Mouse (Mus musculus): Measurements from ENCODE around the gene Daam1.

The Daam1 gene

DNA sequence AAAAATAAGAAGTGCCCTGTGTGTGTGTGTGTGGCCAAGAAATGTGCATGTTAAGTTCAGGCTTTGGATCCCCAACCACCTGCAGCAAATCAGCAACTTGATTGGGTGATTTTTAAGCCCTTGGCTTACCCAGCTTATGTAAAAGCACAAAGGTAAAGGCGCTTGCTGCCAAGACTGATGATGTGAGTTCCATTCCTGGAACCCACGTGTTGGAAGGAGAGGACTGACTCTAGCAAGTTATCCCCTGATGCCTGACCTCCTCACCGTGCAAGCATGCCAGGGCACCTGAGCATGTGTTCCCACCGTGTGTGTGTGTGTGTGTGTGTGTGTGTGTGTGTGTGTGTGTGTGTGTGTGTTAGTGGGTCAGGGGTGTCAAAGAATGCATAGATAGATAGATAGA, 166.5 kb downstream of the Daam1 start:
- DNase-seq (ENCODE audit: low read depth, low spot score): no peak

DNA sequence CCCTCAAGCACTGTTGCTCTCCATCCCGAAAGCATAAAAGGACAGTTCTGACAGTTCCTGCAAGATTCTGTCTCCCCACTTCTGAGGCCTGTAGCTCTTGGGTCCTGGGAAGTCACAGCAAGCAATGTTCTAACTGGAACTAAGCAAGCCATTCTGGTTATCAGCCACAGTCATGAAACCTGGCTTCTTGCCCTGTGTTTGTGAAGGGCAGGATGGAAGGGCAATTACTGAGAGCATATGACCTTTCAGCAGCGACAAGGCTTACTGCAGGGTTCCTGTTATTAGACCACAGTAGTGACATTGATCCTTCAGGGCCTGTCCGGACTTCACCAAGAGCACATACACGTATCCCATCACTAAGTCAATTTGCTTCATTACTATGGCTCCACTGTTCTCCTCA, 167.8 kb downstream of the Daam1 start:
- no peak for DNase-seq (ENCODE audit: low read depth, low spot score)

DNA sequence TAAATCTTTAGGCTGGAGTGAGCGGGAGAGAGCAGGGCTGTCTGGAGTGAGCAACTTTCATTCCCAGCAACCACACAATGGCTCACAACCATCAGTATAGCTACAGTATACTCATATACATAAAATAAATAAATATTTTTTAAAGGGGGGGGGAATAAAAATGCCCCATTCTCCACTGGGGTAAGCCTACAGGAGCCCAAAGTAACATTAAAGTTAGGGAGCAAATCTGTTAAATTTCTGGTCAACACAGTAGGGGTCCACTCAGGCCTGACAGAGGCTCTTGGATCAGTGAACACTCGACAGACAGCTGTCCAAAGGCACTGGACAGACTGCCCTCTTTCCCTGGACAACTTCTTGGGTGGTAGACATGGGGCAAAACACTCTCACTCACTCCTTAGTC, 168.8 kb downstream of the Daam1 start:
- no peak for DNase-seq (ENCODE audit: low read depth, low spot score)

DNA sequence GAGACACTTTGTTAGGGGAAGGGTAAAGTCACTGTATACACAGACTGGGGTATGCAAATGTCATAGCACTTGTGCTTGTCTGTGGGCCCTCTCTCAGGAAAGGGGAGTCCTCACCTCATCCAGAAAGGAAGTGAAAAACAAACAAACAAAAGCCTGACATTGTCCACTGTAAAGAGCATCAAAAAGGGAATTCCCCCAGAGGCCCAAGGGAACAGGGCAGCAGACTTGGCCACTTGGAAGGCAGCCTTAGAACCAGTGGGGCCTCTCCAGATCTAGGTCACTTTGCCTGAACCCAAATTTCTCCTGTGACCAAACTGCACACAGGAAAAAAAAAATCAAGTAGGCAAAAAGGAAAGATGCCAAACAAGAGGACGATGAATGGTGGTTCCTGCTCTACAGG, 170.9 kb downstream of the Daam1 start:
- peak; percentile 53 for DNase-seq (ENCODE audit: low read depth, low spot score)

DNA sequence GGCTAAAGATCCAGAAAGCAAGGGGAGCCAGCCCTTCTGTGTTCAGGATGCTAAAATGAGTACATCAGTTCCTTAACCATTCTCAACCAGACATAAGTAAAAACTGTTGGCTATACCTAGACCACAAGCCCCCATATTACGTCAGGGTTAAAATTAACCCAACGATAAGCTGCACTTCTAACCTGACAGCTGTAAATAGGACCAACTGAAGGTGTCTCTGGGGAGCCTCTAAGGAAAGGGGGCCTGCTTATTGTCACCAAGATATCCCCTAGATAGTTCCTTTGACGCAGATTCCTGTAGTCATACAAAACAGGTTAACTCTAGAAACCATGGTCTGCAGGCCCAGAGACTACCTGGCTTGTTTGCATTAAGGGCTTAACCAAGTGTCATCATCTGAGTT, 174.4 kb downstream of the Daam1 start:
- no peak for DNase-seq (ENCODE audit: low read depth, low spot score)

DNA sequence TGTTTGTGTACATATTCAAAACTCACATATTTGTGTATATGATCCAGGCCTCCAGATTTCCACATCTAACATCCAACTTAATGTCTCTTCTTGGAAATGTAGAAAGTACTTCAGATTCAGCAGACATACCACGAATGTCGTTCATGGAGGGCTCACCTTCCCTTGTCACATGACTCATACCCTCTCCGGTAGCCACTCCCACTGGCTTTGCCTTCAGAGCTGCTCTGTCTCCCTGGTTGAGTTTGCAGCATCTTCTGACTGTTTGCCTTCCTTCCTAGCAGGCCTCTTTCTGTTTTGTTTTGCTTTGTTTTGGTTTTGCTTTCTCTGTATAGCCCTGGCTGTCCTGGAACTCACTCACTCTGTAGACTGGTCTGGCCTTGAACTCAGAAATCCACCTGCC, 176.8 kb downstream of the Daam1 start:
- no peak for DNase-seq (ENCODE audit: low read depth, low spot score)

DNA sequence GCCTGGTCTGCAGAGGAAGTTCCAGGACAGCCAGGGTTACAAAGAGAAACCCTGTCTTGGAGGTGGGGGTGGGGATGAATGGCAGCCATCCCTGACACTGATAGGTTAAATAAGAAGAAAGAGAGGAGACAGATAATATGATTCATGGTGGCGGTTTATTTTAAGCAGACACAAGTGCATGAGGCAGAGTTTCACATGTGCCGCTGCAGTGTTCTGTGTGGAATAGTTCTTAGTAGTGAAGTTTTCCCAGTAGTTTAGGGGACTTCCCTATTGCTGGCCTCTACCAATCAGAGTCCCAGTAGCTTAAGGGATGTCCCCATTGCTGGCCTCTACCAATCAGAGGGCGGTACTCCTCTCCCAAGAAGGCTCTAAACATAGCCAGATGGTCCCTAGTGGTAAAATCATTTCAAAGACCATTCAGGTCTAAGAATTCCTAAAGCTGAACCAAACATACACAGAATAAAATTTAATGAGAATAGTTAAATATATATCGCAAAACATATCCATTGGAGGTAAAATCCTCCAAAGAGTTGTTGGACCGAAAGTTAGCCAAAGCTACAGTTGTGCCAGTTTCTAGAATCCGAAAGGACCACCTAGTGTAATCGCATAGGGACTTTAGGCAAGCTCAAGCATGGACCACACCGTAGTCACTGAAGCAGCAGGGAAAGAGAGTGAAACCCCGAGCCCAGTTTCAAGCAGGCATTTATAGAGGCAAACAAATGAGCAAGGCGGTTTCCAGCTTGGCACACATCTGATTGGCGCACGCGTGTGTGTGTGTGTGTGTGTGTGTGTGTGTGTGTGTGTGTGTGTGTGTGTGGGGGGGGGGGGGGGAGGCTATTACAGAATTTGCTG, 178.4 kb downstream of the Daam1 start:
- DNase-seq (ENCODE audit: low read depth, low spot score): peak; percentile 51

DNA sequence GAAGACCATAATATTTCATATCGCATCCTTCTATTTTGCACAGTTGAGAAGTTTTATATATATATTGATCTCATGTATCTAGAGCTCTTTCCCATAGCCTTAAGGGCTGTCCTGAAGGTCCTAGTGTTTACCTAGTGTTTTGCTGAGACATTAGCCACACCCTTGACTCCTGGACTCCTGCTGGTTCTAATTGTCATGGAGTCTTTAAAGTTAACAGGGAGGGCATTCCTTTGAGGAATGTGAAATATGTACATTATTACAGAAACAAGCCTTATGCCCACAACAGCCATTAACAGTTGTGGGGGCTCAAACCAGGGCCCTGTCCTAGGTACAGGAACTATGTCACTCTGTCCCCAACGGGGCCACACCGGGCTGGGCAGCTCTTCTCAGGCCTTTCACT, 180.5 kb downstream of the Daam1 start:
- DNase-seq (ENCODE audit: low read depth, low spot score): no peak

DNA sequence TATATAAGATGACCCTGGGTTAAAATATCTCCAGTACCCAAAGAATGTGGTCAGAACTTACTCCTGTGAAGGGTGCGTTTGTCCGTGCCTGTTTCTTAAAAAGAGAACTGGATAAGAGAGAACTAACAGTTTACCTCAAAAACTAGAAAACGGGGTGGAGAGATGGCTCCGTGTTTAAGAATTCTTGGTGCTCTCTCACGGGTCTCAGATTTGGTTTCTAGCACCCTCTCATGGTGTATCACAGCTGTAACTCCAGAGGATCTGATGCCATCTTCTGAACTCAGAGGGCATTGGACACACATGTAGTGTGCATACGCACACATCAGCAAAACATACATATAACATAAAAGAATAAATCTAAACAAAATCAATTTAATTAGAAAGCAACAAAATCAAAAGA, 181.2 kb downstream of the Daam1 start:
- DNase-seq (ENCODE audit: low read depth, low spot score): no peak

DNA sequence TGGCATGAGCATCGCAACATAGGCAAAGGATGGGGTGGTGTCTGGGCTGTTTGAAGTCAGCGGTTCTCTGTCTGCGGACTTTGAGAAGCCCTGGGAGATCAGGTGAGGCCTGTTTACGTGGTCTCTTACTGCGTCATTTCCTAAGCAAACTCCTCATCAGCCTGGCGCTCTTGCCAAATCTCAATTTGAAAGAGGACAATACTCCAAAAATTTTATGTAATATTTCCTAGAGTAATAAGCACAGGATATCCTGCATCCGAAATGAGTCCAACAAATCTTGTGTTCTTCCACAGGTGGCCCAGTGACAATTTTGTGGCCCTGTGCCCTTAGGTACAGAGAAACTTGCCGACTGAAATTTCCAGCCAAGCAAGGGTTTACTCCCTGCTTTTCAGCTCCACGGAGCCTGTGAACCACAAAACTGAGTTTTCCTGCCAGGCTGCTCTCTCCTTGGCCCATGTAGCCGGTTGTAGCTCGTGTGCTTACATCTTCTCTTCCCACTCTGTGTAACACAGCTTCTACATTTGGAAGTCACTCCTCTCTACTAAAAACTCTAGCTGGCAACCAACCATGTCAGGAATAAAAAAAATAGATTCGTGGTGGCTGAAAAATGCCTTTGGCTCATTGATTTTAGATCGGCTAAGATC, 183.0 kb downstream of the Daam1 start:
- no peak for DNase-seq (ENCODE audit: low read depth, low spot score)

DNA sequence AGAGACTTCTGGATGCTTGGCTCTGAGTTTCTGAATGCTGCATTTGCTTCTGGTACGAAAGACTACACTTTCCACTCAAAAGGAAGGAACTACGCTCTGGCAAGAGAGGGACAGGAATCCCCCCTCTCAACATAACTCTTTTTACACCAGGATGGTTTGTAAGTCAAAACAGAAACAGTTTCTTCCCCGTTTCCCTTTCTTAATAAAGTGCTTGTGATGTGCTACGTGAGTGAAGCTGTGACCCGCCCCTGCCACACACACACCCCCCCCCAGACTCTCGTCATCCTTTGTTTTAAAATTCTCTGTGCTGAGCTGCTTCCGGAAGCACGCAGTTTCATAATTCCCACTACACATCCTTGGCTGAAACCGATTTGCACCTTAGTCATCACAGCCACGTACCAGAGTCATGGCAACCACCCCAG, 183.5 kb downstream of the Daam1 start:
- DNase-seq (ENCODE audit: low read depth, low spot score): peak; percentile 72

DNA sequence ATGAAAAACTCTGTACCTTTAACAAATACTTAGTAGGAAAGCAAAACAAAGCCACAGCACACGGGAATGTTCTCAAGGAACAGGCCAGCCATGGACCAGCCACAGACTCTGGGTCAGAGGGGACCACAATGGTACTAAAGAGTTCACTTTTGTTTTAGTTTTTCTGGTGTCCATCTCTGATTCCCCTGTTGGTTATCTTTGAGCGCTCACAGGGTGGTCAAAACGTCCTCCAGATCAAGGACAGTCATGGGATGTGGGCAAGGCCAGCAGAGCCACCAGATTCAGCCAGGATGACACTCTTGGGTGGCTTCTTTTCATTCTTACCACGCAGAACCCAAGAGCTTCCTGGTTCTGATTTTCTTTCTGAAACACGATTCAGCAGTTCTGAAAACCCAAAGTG, 184.4 kb downstream of the Daam1 start:
- no peak for DNase-seq (ENCODE audit: low read depth, low spot score)

DNA sequence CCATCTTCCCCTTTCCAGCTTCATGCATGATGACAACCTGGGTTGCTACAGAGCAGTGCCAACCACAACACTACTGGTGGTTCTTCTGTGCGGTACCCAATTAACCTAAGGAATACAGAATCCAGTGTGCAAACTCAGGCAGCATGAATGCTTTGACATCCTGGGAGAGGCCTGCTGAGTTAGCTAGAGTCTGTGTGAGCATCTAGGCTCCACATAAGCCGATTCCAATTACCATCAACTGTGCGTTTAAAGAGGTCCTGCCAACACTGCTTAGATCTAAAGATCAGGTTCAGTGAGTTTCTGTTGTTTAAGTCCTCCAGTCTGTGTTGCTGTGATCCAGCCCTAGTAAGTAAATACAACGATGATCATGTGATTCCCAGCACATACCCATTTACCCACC, 189.4 kb downstream of the Daam1 start:
- DNase-seq (ENCODE audit: low read depth, low spot score): no peak

DNA sequence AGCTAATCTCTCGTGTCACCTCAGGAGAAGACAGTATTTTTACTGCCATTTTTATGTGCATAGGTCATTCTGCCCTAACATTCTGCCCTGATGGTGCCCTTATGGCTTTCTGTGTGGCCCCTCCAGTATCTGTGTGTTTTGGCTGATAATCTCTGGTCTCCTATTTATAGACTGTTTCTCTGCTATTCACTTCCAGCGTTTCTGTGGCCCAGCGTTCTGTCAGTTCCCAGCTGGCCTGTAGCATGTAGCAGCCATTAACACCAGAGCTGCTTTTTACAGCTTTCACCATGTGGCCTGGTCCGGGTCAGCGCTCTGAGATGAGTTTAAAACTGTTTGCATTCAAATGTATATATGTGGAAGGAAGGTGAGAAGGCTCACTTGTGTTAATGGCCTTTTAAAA, 190.7 kb downstream of the Daam1 start:
- no peak for DNase-seq (ENCODE audit: low read depth, low spot score)

DNA sequence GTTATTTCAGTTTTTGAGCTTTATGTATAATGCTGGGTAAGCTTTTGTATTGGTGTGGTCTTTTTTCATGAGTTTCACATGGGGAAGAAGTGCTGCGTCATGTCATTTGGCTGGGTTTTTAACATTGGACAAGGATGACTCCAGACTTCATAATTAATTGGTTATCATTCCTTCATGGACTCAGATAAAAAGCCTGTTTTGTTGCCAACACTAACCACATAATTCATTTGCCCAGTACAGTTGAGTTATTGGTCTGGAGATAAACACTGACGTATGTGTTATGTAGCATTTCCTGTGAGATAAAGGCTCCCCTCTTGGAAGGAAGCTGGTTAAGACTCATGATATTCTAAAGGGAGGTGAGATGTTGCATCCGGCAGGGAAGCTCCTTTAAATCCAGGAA, 191.9 kb downstream of the Daam1 start:
- DNase-seq (ENCODE audit: low read depth, low spot score): no peak

DNA sequence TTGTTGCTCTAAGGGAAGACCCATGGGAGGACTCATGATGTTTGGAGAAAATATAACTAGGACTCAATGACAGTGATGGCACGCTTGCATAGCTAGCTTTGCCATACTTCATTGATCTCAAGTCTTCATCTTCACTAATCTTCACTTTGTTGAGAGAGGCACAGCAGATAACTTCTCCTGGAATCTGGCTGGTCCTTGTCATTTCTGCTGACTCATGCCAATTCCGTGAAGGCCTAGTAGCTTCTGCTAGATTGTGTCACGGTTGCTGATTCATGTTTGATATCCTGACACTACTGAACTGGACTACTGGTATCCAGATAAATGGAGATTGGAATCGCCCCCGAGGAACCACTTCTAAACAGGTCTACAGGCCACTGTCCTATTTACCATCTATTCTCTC, 192.7 kb downstream of the Daam1 start:
- no peak for DNase-seq (ENCODE audit: low read depth, low spot score)

DNA sequence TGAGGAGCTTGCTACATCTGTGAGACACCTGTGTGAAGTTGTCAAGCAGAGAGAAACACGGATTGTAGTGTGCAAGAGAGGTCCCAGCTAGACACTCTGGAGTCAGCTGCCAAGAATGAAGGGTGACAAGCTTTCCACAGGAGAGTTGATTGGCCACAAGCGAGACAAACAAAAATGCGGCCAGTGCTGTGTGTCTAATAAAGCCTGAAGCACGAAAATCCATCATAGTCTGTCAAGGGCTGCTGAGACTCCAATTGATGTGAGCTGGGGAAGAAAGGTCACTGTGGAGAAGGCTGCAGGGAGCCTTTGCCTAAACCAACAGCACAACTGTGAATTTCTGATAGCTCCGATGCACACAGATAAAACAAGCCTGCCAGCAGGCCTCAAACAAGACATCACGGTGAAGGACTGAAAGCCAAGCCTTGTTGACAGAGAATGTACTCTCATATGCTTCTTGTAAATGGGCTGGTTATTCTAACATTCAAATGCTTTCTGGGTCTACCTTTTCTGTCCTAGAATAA, 194.5 kb downstream of the Daam1 start:
- no peak for DNase-seq (ENCODE audit: low read depth, low spot score)

DNA sequence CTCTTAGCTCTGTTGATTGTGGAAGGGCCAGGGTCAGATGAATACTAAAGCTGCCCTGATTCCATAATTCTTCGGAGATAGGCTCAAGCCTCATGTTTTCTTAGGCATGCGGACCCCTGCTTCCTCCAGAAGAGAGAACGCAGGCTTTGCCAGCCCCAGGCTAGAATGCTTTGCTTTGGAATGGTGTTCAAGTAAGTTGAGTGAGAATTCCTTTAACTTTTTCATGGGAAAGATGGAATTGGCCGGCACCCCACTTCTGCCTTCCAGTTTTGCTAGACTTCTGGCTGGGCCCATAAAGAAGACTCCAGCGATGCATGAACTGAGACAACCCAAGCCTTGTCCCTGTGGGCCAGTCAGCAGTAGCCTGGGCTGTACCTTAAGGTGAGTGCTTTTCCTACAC, 200.3 kb downstream of the Daam1 start:
- DNase-seq (ENCODE audit: low read depth, low spot score): no peak

DNA sequence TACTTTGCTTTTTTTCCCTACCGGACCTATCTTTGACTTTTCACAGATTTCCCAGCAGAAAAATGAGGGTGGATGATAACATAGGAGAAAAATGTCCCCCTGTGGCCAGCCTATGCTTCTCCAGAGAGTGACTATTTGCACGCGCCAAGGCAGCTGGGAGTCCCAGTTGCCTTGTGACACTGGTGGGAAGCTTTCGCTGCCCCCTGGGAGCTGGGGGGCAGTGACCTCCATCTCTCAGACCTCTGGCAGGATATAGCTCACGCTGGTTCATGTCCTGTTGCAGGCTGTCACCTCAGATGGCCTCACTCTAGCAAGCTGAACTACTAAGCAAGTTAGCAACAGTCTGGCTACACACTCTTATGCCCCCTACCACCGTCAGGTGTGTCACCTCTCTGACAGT, 200.9 kb downstream of the Daam1 start:
- no peak for DNase-seq (ENCODE audit: low read depth, low spot score)

DNA sequence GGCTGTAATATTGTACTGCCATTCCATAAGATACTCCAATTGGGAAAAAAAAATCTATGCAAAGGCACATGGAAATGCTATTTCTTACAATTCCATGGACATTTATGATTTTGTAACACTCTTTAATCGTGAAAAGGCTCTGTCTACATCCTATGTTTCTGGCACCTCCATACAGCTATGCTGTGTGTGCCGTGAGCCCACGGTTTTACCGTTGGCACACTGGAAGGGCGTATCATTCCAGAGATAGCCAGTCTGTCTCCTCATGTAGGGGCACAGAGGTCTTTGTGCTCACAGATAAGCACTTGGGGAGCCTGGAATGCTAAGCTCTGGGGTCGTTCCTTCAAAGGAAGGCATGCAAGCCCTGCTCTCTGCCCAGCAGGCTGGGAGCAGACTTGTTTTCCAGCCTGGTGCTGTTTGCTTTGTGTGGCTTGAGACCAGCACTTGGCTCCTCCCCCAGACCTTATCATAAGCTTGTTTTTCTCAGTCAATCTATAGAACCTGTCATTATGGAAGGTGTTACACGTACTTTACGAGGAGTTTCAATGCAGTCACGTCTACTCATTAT, 205.3 kb downstream of the Daam1 start:
- no peak for DNase-seq (ENCODE audit: low read depth, low spot score)

DNA sequence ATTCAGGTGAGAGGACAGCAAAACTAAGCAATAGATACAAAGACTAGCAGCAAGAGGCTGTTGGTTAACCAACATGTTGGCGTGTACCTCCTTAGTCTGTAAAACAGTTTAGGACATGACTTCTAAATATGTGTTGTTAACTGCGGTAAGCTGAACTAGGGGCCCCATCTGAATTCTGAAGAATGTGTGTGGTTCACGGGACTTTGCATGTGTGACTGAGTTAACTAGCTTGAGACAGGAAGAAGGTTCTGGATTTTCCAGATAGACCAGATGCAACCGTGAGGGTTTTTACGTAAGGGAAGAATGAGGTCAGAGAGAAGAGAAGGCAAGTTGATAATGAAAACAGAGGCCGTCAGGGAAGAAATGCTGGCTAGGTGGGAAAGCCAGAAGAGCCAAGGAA, 206.2 kb downstream of the Daam1 start:
- no peak for DNase-seq (ENCODE audit: low read depth, low spot score)

DNA sequence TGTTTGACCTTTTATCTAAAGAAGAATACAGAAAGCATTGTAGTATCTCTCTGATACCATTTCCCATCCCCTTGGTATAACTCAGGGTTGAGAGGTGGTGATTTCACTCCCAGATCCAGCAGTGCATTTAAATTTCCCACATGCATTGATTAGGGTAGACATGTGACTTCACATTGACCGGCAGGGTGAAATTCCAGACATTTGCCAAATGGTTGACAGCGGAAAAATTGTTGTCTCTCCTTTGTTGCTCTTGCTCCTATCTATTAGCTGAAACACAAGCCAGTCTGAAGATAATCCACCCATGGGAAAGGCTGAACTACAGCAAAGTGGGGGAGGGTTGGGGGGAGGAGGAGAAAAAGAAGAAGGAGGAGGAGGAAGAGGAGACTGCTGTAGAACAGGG, 208.0 kb downstream of the Daam1 start:
- no peak for DNase-seq (ENCODE audit: low read depth, low spot score)

DNA sequence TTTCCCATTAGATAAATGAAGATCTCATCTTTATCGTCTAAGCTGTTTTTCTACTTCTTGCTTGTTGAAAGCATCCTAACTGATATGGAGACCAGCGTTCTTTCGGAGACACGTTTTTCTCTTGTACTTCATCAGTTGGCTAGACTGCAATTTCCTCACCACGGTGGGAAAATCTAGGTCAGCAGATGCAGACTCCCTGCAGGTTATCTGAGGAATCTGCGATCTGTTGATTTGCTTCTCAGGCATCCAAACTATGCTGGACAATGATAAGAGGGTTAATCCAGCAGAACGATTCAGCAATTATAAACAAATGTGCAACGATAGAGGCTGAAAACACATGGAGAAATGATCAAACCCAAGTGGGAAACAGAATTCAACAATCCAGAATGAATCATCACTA, 208.6 kb downstream of the Daam1 start:
- no peak for DNase-seq (ENCODE audit: low read depth, low spot score)

Data from A20 (cell line).